Mouse (Mus musculus) small intestine, adult 2 months (tissue): ENCODE measurements around the gene Wasf3.

Experiments
- CTCF ChIP-seq: fragments of 200-500 bp; IDR thresholded peaks from 2 replicates; pipeline ENCODE4 v1.5.1; 2012; ENCODE audit warnings: low read depth, mild to moderate bottlenecking, control low read depth, inconsistent platforms, low read length, moderate library complexity, mixed read lengths; ENCODE audit not compliant: insufficient replicate concordance, insufficient read length; ENCODE audit errors: extremely low read depth
- POLR2A ChIP-seq: fragments of 200-500 bp; IDR thresholded peaks from 2 replicates; pipeline ENCODE4 v1.6.1; 2012; ENCODE audit warnings: low read depth, mild to moderate bottlenecking, control low read depth, inconsistent platforms, low read length, moderate library complexity

GRCm38 (mm10) chr5:146425656-146426055 lies 40.9 kb downstream of the Wasf3 start:
- TF ChIP-seq CTCF: no peak
- no peak for TF ChIP-seq POLR2A
